Mouse (Mus musculus): ENCODE results near the gene Cltb.
A peak's percentile ranks its signal among the peaks of the same experiment; 100 is the strongest.

Gene Cltb

DNA sequence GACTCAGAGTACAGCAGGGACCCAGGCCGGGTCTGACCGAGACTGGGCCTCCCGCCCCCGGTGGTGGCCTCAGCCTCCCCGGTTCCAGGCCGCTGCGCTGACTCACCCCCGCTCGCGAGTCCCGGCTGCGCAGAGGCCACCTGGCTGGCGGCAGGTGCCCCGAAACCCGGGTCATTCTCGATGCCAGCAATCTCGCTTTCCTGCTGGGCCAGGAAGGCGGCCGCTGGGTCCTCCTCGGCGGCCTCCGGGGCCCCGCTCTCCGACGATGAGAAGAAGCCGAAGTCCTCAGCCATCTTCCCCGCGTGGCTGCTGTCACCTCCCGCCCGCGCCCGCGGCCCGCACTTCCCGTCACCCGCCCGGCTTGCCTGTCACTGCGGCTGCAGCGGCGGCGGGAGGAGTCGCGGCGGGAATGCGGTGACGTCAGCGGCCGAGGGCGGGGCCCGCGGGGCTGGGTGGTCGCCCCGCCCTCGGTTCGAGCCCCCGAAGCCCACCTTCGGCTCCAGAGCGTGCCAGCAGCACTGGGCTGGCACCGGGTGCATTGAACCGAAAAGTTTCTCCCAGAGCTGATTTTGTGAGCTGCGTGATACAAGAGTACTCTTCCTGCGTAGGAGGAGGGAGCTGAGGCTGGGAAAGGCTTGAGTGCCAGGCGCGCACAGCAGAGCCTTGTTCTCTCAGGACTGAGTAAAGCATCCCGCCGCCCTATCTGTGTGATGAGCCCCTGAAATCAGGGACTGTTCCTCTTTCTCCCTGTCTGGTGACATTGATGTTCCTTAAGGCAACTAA lies at the start of gene Cltb:
Gene Cltb (minus strand): TSS at position 373 of the 783 bp plus-strand sequence.
- DNase-seq (ENCODE audit: low read depth, low spot score): peak; percentile 71

DNA sequence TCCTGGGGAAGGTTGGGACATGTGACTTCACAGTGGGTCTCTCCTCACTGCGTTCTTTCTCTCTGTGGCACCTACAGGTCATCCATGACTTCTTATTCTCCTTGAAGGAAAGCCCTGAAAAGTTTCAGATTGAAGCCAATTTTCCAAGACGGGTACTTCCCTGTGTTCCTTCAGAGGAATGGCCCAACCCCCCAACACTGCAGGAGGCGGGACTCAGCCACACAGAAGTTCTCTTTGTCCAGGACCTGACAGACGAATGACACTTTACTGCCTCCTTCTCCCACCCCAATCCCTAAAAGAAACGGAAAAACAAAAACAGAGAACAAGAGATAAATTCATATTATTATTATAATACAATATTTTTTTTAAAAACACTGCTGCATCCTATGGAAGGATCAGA lies 49.7 kb upstream of the Cltb start:
- no peak for DNase-seq (ENCODE audit: low read depth, low spot score)

DNA sequence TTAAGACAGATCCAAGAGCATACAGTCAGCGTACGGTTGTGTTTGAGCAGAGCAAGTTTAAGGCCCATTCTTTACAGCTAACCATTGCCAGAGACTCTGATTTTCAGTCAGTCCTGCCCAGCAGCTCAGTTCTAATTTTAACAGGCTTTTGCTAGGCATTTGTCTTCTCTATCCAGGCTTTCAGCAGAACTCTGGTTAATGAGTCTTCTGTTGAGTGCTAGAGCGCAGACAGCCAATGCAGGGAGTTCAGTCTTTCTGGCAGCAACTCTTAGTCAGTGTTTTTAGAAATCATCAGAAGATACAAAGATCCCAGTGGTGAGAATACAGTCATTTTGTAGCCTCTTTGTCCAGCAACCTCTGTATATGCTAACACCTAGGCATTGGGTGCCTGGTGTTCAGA lies 39.3 kb upstream of the Cltb start:
- no peak for DNase-seq (ENCODE audit: low read depth, low spot score)

DNA sequence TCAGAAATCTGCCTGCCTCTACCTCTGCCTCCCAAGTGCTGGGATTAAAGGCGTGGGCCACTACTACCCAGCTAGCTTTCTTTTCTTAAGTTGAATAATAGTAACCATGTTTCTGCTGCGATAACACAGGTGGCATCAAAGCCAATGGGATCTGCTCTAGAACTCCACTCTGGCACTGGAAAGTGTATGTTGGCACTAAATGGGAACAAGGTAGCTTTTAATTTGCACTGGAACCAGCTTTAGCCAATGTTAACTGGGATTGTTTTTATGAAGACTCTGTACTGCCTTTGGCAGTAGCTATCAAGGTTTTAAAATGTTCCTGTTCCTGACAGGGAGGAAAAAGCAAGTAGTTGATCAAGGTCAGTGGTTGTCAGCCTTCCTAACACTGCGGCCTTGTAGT lies 23.9 kb upstream of the Cltb start:
- no peak for DNase-seq (ENCODE audit: low read depth, low spot score)

DNA sequence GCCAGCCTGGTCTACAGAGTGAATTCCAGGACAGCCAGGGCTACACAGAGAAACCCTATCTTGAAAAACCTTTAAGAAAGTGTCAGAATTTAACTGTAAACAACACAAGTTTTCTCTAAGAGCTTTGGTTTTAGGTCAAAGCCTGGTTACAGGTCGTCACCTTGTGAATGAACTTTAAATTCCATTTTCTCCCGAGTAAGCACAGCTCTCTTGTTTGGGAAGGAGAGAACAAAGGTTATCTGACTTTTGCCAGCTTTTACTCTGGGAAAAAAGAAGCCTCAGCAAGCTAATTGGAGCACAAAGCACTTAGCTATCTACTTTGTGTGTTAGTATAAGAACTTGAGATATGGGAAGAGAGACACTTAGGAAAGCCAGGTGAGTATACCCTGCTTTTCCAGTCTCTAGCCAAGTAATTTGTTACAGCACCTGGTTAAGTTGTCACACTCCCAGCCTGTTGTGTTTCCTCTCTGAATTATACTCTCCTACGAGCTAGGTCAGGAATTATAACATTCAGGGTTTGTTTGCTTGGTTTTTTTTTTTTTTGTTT lies 21.7 kb upstream of the Cltb start:
- DNase-seq (ENCODE audit: low read depth, low spot score): no peak

DNA sequence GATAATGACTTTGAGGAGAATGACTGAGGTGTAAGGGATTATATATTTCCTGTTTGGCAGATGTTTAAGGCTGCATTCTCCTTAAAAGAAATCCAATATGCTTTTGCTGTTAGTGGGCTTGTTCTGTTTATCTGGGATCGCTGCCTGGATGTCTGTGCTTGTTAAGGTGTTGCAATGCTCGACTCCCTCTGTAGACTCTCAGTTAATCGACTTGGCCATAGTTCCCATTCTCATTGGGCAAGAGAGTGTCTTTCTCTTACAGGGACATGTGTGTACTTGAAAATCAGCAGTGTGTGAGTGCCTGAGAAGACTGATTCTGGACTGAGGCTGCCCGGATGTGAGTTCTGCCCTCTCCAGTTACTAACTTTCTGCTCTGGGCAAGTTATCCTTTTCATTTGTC lies 18.0 kb upstream of the Cltb start:
- DNase-seq (ENCODE audit: low read depth, low spot score): no peak

DNA sequence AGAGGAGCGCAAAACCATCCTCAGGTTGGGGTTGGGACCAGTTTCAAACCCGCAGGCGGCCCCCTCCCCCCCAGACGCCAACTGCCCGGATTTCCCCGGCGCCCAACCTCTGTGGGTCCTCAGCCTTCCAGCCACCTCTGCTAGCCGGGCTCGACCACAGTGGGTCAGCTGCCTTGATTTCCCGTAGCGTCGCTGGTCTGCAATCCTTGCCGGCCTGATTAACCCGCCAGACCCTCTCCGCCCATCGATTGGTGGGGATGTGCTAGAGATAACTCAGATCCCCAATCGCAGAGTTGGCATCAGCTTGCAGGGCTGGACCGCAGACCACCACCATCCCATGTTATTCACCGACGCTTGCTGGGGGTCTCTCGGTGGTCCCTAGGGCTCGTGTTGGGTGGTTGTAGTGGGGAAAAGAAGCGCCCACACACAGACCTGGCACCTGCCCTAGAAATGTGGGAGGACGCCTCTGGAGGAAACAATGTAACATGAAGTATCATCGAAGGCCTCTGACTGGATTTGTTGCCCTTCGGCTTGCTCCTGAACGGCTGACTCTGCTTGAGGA lies 10.9 kb upstream of the Cltb start:
- peak; percentile 67 for DNase-seq (ENCODE audit: low read depth, low spot score)

DNA sequence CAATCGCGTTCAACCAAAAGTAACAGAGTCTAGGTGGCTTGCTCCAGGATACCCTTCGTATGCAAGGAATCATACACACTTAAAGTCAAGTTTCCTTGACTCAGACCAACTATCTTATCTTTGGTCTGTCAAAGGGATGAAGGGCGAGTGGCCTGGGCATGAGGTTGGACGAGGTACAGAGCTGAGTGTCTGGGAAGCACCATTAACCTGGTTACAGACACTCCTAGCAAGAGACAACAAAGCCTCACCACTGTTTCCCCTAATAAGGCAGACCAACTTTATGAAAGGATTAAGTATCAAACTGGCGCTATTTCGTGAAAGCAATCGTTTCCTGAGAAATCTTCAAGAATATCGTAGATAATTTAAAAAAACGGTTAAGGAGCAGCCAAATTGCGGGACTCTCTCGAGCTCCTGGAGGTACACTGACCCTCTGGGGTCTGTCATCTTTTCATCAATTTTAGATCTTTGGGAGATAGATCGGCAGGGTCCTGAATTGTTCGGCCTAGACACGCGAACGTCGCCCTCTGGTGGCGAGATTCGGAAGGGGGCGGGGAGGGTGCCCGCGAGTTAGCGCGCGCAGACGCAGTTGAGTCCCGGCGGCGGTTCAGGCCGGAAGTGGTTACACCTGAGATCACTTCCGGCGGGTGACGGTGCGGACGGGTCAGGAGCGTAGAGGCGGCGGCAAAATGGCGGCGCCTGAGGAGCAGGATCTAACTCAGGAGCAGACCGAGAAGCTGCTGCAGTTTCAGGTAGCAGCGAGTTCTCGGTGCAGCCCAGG lies 10.2 kb upstream of the Cltb start, which contains the start of gene Faf2:
Gene Faf2 (plus strand): TSS at position 630 of the 778 bp plus-strand sequence.
- peak; percentile 96 for DNase-seq (ENCODE audit: low read depth, low spot score)

DNA sequence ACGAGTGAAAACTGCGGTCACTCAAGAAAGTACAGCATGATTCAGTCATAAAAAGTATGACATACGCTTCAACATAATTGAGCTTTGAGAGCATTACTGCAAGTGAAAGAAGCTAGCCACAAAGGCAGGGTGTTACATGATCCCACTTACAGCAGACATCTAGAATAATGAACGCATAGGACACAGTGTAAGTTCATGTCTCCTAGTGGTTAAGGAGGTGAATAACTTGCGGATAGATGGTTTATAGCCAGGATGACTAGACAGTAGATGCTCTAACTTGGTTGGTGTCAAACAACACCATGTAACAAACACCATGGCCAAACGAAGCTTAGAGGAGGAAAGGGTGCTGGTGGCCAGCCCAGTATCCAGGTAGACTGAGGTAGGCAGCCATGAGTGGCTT lies 5.9 kb upstream of the Cltb start:
- DNase-seq (ENCODE audit: low read depth, low spot score): peak; percentile 61

DNA sequence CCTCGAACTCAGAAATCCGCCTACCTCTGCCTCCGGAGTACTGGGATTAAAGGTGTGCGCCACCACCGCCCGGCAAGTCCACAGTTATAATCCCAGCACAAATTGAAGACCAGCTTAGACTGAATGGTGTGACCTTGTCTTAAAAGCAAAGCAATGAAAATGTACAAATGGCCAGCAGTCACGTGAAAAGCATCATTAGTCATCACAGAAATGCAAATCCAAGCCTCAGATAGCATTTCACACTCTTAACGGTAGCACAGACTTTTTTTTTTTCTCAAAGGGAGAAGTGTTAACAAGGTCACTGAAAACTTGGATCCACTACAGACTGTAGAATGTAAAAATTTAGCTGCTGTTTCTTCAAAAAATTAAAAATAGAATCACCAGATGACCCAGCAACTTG lies 5.2 kb upstream of the Cltb start:
- no peak for DNase-seq (ENCODE audit: low read depth, low spot score)

DNA sequence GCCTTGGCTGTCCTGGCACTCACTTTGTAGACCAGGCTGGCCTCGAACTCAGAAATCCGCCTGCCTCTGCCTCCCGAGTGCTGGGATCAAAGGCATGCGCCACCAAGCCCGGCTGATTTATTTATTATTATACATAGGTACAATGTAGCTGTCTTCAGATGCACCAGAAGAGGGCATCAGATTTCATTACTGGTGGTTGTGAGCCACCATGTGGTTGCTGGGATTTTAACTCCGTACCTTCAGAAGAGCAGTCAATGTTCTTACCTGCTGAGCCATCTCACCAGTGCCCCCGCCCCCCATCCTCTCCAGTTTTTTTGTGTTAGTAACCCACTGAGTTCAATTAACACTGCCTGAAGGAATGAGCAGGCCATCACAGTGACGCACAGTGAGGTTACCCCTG lies 2.0 kb upstream of the Cltb start:
- peak; percentile 71 for DNase-seq (ENCODE audit: low read depth, low spot score)

DNA sequence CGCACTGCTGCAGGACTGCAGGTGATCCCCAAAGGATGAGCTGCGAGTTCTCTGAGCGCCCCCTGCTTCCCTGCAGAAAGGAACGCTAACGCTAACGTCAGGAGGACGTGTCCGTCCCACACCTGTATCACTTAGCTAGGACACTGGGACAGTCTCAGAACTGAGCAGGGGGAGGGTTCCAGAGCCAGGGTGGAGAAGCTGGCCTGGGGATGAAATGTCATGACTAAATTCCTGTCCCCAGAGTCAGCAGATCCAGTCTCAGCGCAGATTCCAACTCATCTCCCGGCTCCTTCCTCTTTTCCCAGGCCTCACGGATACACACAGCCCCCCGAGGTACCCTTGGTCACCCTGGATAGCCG lies 552 bp downstream of the Cltb start:
- peak; percentile 26 for DNase-seq (ENCODE audit: low read depth, low spot score)

DNA sequence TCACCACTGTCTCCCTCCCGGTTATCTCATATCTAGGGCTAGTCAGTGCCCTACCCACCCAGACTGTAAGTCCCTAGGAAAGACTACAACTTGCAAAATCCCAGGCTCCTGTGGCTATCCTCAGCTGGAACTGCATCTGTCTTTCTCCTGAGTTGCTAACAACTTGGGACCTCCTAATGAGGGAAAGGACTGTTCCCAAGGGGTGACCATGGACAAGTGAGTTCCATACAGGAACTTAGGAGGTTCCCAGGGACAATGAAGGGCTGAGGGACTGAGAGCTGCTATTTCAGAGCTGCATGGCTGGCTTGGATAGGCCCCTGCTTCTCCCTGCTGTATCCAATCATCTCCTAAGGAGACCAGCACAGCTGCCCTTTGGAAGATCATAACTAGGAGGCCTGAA lies 1.8 kb downstream of the Cltb start:
- no peak for DNase-seq (ENCODE audit: low read depth, low spot score)

DNA sequence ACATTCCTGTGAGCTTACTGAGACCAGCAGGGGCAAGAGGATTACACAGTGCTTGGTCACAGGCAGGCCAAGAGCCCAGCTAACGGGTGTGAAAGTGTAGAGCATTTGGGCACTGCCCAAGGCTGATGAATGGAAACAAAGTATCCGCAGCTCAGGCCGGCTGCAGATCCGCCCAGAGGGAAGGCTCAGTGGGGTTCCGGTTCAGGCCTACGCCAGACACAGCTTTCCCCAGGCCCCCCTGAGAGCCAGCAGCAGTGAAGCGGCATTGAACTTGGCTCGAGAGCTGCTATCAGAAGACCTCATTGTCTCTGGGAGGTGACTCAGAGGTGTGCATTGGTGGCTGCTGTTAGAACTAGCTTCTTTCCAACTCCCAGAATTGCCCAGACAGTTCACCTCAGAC lies 2.5 kb downstream of the Cltb start:
- peak; percentile 65 for DNase-seq (ENCODE audit: low read depth, low spot score)

DNA sequence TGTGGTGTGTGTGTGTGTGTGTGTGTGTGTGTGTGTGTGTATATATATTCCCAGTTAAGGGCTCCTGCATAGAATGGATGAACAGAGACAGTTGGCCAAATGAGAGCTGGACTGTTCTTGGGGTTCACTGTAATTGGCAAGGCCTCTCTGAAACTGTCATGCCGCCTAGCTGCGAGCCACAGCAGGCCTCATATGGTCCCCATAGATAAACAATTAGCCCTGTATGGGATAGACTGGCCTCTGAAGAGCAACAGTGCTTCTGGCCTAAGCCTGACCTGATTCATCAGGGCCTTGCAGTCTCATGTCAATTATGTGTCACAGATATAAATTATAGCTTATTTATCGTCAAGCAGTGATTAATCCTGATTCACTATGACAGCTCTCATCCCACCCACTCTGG lies 3.1 kb downstream of the Cltb start:
- DNase-seq (ENCODE audit: low read depth, low spot score): no peak

DNA sequence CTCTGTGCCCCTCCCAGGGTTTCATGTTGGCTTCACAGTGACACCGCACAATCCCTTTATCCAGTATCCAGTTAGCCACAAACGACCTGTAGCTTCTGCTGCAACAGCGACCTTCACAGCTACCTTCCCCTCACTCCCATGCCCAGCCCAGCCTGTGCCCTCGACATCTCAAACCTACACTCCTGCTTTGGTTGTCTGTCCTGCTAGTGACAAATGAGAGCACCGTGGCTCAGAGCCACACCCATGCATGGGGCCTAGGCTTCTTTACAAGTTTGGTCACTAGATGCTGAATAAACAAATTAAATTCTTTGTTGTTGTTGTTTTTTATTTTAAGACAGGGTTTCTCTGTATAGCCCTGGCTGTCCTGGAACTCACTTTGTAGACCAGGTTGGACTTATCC lies 3.9 kb downstream of the Cltb start:
- DNase-seq (ENCODE audit: low read depth, low spot score): no peak

DNA sequence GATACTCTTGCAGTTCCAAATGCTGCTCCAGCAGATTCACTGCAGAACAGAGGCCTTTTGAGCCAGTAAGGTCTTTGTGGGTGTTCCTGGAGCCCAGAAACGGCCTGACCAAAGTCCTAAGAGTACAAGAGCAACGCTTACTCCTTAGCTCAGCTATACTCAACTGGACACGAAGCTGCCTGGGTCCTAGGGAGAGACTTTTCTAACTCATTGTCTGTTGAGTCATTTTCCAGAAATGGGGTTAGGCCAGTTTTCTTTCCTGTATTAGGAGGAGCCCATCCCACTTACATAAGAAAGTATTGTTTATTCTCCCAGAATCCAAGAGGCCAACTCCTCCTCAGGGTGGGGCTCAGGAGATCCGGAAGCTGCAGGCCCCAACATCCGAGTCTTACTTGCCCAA lies 5.7 kb downstream of the Cltb start:
- DNase-seq (ENCODE audit: low read depth, low spot score): peak; percentile 72

DNA sequence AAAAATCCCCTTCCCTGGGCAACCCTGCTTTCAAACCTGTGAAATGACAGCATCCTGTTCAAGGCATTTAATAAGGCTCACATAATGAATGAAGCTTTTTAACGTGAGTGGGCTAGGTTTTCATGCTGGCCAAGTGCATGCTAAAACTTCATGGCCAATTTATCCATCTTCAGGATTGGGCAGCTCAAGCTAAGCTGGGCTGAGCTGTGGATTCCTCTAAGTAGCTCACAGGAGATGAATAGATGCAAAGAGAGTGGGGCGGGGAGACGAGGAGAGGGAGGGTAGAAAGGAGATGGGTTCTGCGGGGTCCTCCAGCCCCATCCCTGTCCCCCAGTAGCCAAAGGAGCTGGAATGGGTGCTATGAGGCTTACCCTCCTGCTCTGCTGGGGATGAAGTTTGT lies 6.9 kb downstream of the Cltb start:
- DNase-seq (ENCODE audit: low read depth, low spot score): no peak

DNA sequence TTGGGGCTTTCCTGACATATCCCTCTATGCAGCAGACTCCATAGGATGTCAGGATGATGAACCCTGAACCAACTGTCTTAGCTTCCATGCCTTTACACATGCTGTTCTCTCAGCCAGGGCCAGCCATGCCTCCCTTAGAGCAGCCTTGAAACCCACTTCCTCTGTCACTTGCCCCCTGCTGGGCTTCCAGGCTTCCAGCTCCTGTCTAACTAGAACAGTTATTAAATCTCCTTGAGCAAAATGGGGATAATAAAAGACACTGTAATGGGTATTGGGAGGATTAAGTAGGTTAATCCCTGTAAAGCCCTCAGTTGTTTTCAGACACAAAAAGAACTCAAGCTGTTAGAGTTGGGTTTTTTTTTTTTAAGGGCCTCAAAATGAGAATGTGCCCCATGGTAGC lies 7.6 kb downstream of the Cltb start:
- peak; percentile 83 for DNase-seq (ENCODE audit: low read depth, low spot score)

DNA sequence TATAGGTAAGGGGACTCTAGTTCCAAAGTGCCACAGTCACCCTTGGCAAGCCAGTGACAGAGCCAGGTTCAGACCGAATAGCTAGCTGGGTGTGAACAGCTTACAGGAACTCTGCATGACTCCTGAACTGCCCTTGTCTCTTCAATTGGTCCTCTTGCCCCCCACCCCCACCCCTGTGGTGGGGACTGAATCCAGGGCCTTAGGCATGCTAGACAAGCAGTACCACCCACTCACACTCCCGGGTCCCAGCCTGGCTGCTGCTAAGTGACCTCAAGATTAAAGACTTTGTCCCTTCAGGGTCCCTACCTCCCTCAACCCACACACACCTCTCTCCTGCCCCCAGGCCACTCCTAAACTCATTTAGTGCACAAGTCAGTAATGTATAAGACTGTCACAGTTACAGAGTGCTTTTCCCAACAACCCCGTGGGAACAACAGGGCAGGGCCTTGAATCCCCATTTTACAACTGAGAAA lies 8.5 kb downstream of the Cltb start:
- peak; percentile 76 for DNase-seq (ENCODE audit: low read depth, low spot score)

DNA sequence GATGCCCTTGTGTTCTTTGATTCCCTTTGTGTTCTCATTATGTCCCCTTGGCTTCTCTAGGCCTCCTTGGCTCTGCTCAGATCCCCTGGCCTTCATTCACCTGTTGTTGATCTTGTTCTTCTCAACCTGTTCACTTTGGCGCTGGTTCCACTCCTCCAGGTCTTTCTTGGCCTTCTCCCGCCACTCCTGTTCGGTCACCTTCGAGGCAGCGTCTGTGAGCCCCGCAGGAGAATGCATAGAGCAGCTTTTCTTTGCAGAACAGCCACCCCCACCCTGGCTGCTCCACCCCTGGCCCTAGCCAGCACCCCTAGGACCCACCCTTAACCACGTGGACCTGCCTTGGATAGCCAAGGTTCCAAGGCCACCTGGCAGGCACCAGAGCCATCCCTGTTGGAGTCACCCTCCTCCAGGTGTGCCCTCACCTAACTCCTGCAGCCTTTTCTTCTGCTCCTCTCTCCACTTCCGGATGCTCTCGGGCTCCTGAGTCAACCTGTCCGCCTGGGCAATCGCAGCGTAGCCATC lies 12.5 kb downstream of the Cltb start:
- DNase-seq (ENCODE audit: low read depth, low spot score): no peak

DNA sequence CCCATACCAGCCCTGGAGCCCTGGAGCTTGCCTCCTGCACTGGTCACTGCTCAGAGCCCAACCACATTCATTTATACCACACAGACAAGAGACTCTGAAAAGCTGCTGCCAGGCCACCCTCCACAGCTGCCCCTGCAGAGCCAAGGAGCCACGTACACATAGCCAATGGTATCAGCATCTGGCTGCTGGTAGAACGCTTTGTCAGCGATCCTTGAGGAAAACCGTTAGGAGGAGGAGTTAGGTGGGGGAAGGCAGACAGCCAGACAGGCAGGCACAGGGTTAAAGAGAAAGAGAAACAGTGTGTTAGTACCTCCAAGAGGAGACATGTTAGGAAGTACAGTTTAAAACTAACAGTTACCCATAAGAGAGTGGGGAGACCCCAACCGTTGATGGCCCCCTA lies 14.3 kb downstream of the Cltb start:
- DNase-seq (ENCODE audit: low read depth, low spot score): no peak
